Mouse (Mus musculus): ENCODE data around the gene Def6.

DNA sequence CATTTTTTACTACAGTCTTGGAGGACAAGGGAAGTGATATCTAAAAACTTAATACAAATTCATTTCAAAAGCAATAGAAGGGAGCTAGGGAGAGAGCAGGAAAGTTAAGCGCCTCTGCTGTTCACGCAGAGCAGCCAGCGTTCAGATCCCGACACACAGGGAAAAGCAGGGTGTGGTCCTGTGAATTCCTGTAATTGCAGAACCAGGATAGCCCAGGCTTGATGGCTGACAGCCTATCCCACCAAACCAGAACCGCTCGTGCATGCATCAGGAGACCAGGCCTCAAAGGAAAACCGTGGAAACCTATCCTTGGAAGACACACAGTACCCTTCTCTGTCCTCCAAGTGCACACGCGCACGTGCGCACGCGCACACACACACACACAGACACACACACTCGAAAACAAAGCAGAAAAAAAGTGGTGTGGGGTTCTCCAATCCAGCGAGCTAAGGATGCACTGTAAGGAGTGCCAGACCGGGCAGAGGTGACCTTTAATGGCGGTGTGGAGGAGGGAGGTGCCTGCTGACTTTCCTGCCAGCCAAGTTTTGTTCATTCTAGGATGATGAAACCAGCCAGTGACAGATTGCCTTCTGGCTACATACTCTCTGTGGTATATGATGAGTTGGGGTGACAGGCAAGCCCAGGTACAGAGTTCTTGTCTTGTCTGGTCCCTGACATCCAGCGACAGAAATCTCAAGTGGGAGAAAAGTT, 23.6 kb downstream of the Def6 start:
- TF ChIP-seq ZNF384 (IDR thresholded peaks at IDR 0.05; ENCODE audit: low read depth, low read length) (no peak), MAFK (IDR thresholded peaks at IDR 0.05; ENCODE audit: insufficient read depth, low read depth, low read length) (no peak), ZC3H11A (IDR thresholded peaks at IDR 0.05; ENCODE audit: borderline replicate concordance, low read depth, low read length) (no peak)

Measured in ES-E14 (cell line).